Mouse (Mus musculus) liver, adult (tissue): ENCODE measurements around the gene Tango6.

Source experiments
- GATA4 ChIP-seq: IDR thresholded peaks from 2 replicates; pipeline ENCODE4 v1.6.1; 2014; ENCODE audit warnings: mild to moderate bottlenecking, low read length; ENCODE audit not compliant: insufficient replicate concordance

Tango6 gene

GRCm38 (mm10) chr8:106682971-106683668 lies at the start of gene Tango6:
Gene Tango6 (plus strand): TSS chr8:106683068.
- TF ChIP-seq GATA4, result no peak; the same call in 1 of the 2 replicates

GRCm38 (mm10) chr8:106633361-106634158 lies 49.3 kb upstream of the Tango6 start:
- no peak for TF ChIP-seq GATA4

- TF ChIP-seq GATA4, result no peak
Observed at GRCm38 (mm10) chr8:106635284-106635683, 47.6 kb upstream of the Tango6 start.

- no peak for TF ChIP-seq GATA4
Observed at GRCm38 (mm10) chr8:106637446-106637845, 45.4 kb upstream of the Tango6 start.

GRCm38 (mm10) chr8:106638768-106639295 lies 44.0 kb upstream of the Tango6 start:
- TF ChIP-seq GATA4, result no peak

- TF ChIP-seq GATA4, result no peak
Observed at GRCm38 (mm10) chr8:106640212-106640611, 42.7 kb upstream of the Tango6 start.

- no peak for TF ChIP-seq GATA4
Observed at GRCm38 (mm10) chr8:106640921-106641320, 41.9 kb upstream of the Tango6 start.

- no peak for TF ChIP-seq GATA4
Observed at GRCm38 (mm10) chr8:106642172-106642571, 40.7 kb upstream of the Tango6 start.

- TF ChIP-seq GATA4, result no peak
Observed at GRCm38 (mm10) chr8:106643100-106643499, 39.8 kb upstream of the Tango6 start.

- TF ChIP-seq GATA4, result no peak
Observed at GRCm38 (mm10) chr8:106644957-106645356, 37.9 kb upstream of the Tango6 start.

- no peak for TF ChIP-seq GATA4
Observed at GRCm38 (mm10) chr8:106646153-106646552, 36.7 kb upstream of the Tango6 start.

- TF ChIP-seq GATA4, result no peak
Observed at GRCm38 (mm10) chr8:106646731-106647130, 36.1 kb upstream of the Tango6 start.

- no peak for TF ChIP-seq GATA4
Observed at GRCm38 (mm10) chr8:106647387-106647786, 35.5 kb upstream of the Tango6 start.

- TF ChIP-seq GATA4, result no peak
Observed at GRCm38 (mm10) chr8:106648421-106648820, 34.4 kb upstream of the Tango6 start.

- TF ChIP-seq GATA4, result no peak
Observed at GRCm38 (mm10) chr8:106651994-106652393, 30.9 kb upstream of the Tango6 start.

- no peak for TF ChIP-seq GATA4
Observed at GRCm38 (mm10) chr8:106656046-106656445, 26.8 kb upstream of the Tango6 start.

GRCm38 (mm10) chr8:106672786-106673185 lies 10.1 kb upstream of the Tango6 start:
- TF ChIP-seq GATA4, result no peak

- TF ChIP-seq GATA4, result no peak
Observed at GRCm38 (mm10) chr8:106674318-106674717, 8.6 kb upstream of the Tango6 start.
